Mouse (Mus musculus): Measurements from ENCODE around the gene Samd3.

DNA sequence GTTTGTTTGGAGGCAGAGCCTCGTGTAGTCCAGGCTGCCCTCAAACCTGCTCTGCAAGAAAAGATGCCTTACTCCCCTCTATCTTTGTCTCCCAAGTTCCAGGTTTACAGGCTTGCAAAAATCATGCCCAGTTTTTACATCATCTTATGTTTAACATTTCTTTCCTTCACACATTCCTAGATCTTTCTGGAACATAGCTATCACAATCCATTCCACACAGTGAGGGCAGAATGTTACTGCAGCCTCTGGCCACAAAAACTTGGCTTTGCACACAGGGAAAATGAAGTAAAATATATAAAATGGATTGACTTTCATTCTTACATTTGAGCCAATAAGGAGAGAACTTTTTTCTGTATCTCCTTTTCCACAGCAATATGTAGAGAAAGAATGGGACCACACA lies 9.6 kb downstream of the Samd3 start:
- no peak for TF ChIP-seq CTCF (IDR thresholded peaks at IDR 0.05; ENCODE audit: borderline replicate concordance, insufficient read depth, low read depth, low read length)
- no peak for TF ChIP-seq POLR2A (IDR thresholded peaks at IDR 0.05; ENCODE audit: borderline replicate concordance, insufficient read depth, low read length)
